Mouse (Mus musculus) adrenal gland, adult 8-10 months (tissue): ENCODE data around the gene Spata2. TPM values are rescaled to one million over a fixed set of nuclear protein-coding genes. Genes with fewer than 3 reads are reported as not detected.

Source experiments
- DNase-seq: peaks from one replicate; pipeline ENCODE4 v3.0.0; 2022
- total RNA-seq, 4 experiments: library from RNA; stranded (reverse); gene quantifications; 2 replicates each; pipeline ENCODE4 v1.2.4; 2022

The Spata2 gene
- total RNA-seq, 4 experiments from 2014 or later, result 34.8 to 49.8 (median 38.9) TPM

GRCm38 (mm10) chr2:167445911-167446780, 46.5 kb downstream of the Spata2 start:
- peak; percentile 47 for DNase-seq

GRCm38 (mm10) chr2:167443411-167444193, 49.1 kb downstream of the Spata2 start:
- DNase-seq, result no peak

GRCm38 (mm10) chr2:167439422-167439821, 53.3 kb downstream of the Spata2 start:
- no peak for DNase-seq

GRCm38 (mm10) chr2:167436371-167436770, 56.3 kb downstream of the Spata2 start:
- DNase-seq, result no peak

- no peak for DNase-seq
Measured at GRCm38 (mm10) chr2:167435631-167436030, 57.1 kb downstream of the Spata2 start.

GRCm38 (mm10) chr2:167434570-167434969, 58.1 kb downstream of the Spata2 start:
- no peak for DNase-seq

GRCm38 (mm10) chr2:167431418-167431776, 61.3 kb downstream of the Spata2 start:
- DNase-seq, result no peak

Other genes with a start within 250 kb of the Spata2 start
- 100 to 1,000 TPM in 2 of 4 experiments, 10 to 100 TPM in 2; 85.7 to 181 (median 114) TPM for gene B4galt5, start 143.7 kb downstream of the Spata2 start, total RNA-seq
- 10 to 100 TPM; 39.8 to 87.3 (median 53.6) TPM for gene Slc9a8, start 71.2 kb downstream of the Spata2 start, total RNA-seq
- 100 to 1,000 TPM in 2 of 4 experiments, 10 to 100 TPM in 2; 74.5 to 110 (median 100) TPM for gene Rnf114, start 242 bp downstream of the Spata2 start, total RNA-seq
- gene Snai1, start 45.3 kb upstream of the Spata2 start, total RNA-seq, result 1 to 10 TPM; 6.5 to 9.1 (median 7.6) TPM
- gene Ube2v1, start 139.2 kb upstream of the Spata2 start, total RNA-seq, result 100 to 1,000 TPM; 175 to 197 (median 191) TPM
- 10 to 100 TPM; 19.9 to 23.9 (median 22.1) TPM for gene Gm20431, start 168.6 kb upstream of the Spata2 start, total RNA-seq
- 100 to 1,000 TPM in 3 of 4 experiments, 10 to 100 TPM in 1; 91.8 to 623 (median 239) TPM for gene Cebpb, start 196.0 kb upstream of the Spata2 start, total RNA-seq
- gene Tmem189, start 196.9 kb upstream of the Spata2 start, total RNA-seq, result 10 to 100 TPM; 25.5 to 32.1 (median 28.5) TPM